Mouse (Mus musculus) ES-Bruce4 (cell line): Measurements from ENCODE around the gene Fam83g. TPM values are rescaled to one million over a fixed set of nuclear protein-coding genes. Genes with fewer than 3 reads are reported as not detected.
"Not testable (repeated sequence)": the region's sequence is repeated elsewhere in the genome, so short reads cannot be mapped to it uniquely, and the experiment has no call there.

Experiments used
- H3K27ac ChIP-seq: 2 replicates; pipeline ENCODE4 v1.5.1; 2012; ENCODE audit warnings: low read length, inconsistent platforms; ENCODE audit not compliant: insufficient read depth
- H3K27me3 ChIP-seq: 2 replicates; pipeline ENCODE4 v1.6.1; 2012; ENCODE audit warnings: mild to moderate bottlenecking, low read length, inconsistent platforms; ENCODE audit not compliant: control insufficient read depth, poor library complexity, insufficient read depth, severe bottlenecking
- H3K36me3 ChIP-seq: 2 replicates; pipeline ENCODE4 v1.6.1; 2012; ENCODE audit warnings: inconsistent platforms, mild to moderate bottlenecking, low read length, moderate library complexity; ENCODE audit not compliant: control insufficient read depth, poor library complexity, insufficient read depth, severe bottlenecking
- H3K4me1 ChIP-seq: one replicate; pipeline ENCODE4 v1.8.1; 2011; ENCODE audit warnings: low read length; ENCODE audit not compliant: control insufficient read depth, insufficient read depth
- H3K4me3 ChIP-seq: 2 replicates; pipeline ENCODE4 v1.5.1; 2011; ENCODE audit warnings: low read depth, mild to moderate bottlenecking, low read length
- H3K9ac ChIP-seq: 2 replicates; pipeline ENCODE4 v1.6.1; 2012; ENCODE audit warnings: low read depth, mild to moderate bottlenecking, inconsistent platforms; ENCODE audit not compliant: poor library complexity, severe bottlenecking
- H3K9me3 ChIP-seq: replicated peaks from 2 replicates; pipeline ENCODE4 v1.6.1; 2012; ENCODE audit warnings: mild to moderate bottlenecking, low read length, inconsistent platforms; ENCODE audit not compliant: control insufficient read depth, poor library complexity, insufficient read depth, severe bottlenecking
- CTCF ChIP-seq: IDR thresholded peaks from one replicate; pipeline ENCODE4 v1.8.1; 2011; ENCODE audit warnings: low read depth, low read length
- EP300 ChIP-seq: IDR thresholded peaks from 2 replicates; pipeline ENCODE4 v1.6.1; 2011; ENCODE audit warnings: low read depth, low read length; ENCODE audit not compliant: insufficient read depth
- POLR2A ChIP-seq: IDR thresholded peaks from one replicate; pipeline ENCODE4 v1.8.1; 2011; ENCODE audit warnings: low read length; ENCODE audit not compliant: insufficient read depth
- polyA plus RNA-seq: library from polyadenylated mRNA; stranded (reverse); fragments of >200 nt; gene quantifications from 2 replicates; pipeline ENCODE4 v1.2.4, GENCODE M21; 2011; ENCODE audit warnings: low read depth; ENCODE audit not compliant: missing spikeins, insufficient read depth, insufficient read length

The Fam83g gene
- 7.7 and 8.7 TPM in 2 replicates for polyA plus RNA-seq

DNA sequence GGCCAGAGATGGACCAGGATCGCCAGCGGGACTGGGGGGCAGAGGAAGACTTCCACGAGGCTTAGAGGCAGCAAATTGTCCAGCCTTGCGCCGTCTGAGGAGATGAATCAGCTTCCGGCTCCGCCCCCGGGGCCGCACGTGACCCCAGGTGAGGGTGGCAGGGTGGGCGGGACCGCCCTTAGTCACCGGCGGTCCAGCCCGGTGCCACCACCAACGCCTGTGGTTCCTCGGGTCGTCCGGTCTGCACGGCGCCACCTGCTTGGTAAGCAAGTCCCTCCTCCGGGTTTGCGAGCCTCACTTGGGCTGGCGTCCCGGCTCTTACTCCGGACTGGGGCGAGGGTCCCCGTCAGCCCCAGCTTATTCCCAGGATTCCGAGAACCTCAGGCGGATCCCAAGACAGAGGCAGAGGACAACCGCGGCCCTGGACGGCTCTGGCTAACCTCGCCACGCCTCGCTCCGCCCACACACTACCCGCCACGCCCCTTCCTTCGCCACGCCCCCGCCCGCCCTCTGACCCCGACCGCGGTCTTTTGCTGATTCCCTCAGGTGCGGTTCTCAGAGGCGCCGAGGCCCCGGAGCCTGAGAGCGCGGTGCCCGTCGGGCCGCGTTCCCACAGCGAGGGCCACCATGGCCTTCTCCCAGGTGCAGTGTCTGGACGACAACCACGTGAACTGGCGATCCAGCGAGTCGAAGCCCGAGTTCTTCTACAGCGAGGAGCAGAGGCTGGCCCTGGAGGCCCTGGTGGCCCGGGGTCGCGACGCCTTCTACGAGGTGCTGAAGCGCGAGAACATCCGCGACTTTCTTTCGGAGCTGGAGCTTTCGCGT is at the start of gene Fam83g:
Gene Fam83g (plus strand): TSS at position 185 of the 825 bp plus-strand sequence.
- Histone ChIP-seq H3K9me3 (no peaks in the 10 kb centered on the region), H3K27ac (peak within 1 kb of the TSS; percentile 3; the same call in 1 of the 2 replicates), H3K9ac (peak within 1 kb of the TSS; percentile 68), H3K36me3 (no peaks in the 10 kb centered on the region), H3K27me3 (no peaks in the 10 kb centered on the region), H3K4me1 (peaks cover 4% of the 10 kb centered on the region), H3K4me3 (peak within 1 kb of the TSS; percentile 70)
- no peak for TF ChIP-seq CTCF
- TF ChIP-seq EP300 = peak; percentile 55; the same call in 1 of the 2 replicates
- TF ChIP-seq POLR2A = peak; percentile 89

DNA sequence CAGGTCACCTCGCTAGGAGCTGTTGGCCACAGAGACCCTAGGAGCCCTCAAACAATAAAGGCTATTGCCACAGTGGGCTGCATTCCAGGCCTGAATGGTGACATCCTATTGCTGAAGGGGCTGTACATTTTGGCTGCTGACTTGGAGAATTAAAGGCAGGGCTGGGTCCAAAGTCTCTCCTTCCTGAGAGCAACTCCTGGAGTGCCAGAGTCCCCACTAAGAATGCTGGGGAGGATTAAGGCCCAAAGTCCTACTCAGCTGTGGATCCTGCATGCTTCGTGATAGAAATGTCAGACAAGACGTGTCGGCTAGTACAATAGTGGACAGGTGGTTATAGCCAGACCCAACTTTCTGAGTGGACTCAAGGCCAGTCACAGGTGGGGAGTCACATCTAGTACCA is 47.6 kb upstream of the Fam83g start:
- H3K4me1 ChIP-seq, H3K27ac ChIP-seq, H3K36me3 ChIP-seq, H3K27me3 ChIP-seq, H3K4me3 ChIP-seq, H3K9me3 ChIP-seq, H3K9ac ChIP-seq: not testable (repeated sequence)

DNA sequence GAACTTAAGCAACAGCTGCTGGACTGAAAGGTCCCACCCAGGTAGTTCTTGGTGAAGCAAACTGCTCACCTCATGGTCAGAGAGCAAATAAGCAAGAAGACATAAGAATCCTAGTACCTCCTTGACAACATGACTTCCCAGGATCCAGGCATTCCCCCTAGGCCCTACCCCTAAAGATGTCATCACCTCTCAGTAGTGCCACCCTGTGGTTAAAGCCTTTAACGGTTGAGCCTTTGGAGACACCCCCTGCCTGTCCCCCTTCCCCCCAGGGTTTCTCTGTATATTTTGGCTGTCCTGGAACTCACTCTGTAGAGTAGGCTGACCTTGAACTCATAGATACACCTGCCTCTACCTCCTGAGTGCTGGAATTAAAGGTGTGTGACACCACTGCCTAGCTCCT is 46.5 kb upstream of the Fam83g start:
- Histone ChIP-seq H3K9me3 (no peaks in the 10 kb centered on the region; the same call in 1 of the 2 replicates), H3K36me3 (no peaks in the 10 kb centered on the region), H3K4me3 (no peak overlapping the region), H3K27me3 (no peaks in the 10 kb centered on the region), H3K27ac (no peak overlapping the region), H3K9ac (no peak overlapping the region), H3K4me1 (no peaks in the 10 kb centered on the region)
- TF ChIP-seq CTCF = no peak
- no peak for TF ChIP-seq POLR2A
- TF ChIP-seq EP300 = no peak

DNA sequence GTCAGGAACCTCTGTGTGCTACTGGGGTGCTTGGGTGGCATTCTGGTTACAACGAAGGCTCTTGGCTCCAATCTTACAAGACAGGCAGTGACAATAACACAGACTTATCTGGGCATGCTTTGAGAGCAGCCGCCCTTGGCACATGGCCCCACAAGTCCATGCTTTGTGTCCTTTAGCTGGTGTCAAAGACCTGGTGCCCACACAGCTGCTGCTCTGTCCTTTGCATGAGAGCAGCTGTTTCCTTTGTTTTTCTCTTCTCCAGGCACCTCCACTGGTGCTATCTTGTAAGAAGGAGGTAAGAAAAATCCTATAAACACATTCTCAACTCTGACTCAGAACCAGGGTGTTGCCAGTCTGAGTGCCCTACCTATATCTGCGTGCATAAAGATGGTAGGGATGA is 46.0 kb upstream of the Fam83g start:
- no peaks in the 10 kb centered on the region for H3K27me3 ChIP-seq

DNA sequence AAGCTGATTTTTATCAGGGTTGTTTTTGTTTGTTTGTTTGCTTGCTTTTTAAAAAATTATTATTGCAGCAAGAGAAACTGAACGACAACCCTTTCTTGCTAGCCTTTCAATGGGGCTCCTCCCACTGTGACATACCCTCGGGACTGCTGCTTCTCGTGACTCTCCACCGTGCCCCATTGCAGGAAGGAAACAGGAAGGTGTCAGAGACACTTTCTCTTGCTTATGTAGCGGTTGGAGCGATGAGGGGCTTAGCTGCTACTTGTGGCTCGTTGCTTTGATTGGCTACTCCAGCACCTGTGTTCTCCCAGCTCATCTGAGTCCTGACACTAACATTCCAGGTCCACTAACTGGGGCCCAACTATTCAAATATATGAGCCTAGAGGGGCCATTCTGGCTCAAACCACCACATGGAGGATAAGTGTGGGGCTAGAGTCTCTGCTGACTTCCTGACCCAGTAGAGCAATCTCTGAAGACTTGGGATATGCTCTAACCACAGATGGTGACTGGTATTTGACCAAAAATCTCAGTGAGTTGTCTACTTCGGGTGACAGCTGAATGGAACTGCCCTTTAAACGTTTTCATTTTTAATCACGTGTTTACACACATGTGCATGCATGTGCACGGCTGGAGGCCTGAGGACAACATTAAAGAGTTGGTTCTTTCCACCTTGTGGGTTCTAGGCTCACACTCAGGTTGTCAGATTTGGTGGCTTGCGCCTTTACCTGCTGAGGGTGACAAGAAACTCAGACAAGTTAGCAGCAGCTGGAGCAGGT is 44.9 kb upstream of the Fam83g start:
- H3K36me3 ChIP-seq = no peaks in the 10 kb centered on the region
- H3K4me1 ChIP-seq = no peaks in the 10 kb centered on the region
- no peak overlapping the region for H3K27ac ChIP-seq
- no peaks in the 10 kb centered on the region; the same call in 1 of the 2 replicates for H3K9me3 ChIP-seq
- H3K4me3 ChIP-seq = no peak overlapping the region
- H3K27me3 ChIP-seq = no peaks in the 10 kb centered on the region
- no peak overlapping the region for H3K9ac ChIP-seq
- no peak for TF ChIP-seq EP300
- no peak for TF ChIP-seq POLR2A
- no peak for TF ChIP-seq CTCF

More for the DNA sequence above, 46.0 kb upstream of the Fam83g start:
- Histone ChIP-seq H3K27ac (no peak overlapping the region), H3K9ac (no peak overlapping the region), H3K4me3 (no peak overlapping the region), H3K36me3 (no peaks in the 10 kb centered on the region), H3K9me3 (no peaks in the 10 kb centered on the region; the same call in 1 of the 2 replicates), H3K4me1 (no peaks in the 10 kb centered on the region)
- TF ChIP-seq CTCF = no peak
- no peak for TF ChIP-seq POLR2A
- TF ChIP-seq EP300 = no peak
